Mouse (Mus musculus): ENCODE measurements at regions not wholly inside any gene's neighbourhood (a gene's known extent, or its start where the extent isn't known, plus 50 kb on each side); places are given as distances from the start of the nearest gene placed in this dataset.

DNA sequence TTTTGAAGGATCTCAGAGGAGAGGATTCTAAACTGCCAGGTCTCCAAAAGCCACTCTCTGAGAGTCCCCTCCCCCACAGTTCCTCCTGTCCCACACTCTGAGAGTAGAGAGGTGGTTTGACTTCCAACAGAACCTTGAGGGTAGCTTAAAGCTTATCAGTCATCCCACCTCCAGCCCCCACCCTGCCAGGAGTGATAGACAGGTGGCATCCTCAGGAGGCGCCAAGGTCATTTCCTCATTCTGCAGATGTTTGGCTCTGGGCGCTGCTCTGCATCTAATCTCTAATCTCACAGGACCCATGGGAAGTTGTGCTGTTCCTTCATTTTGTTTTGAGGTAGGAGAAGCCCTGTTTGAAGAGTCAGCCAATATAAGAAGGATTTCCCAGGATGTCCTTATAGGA, 96.2 kb downstream of the Hes1 start:
- no peak for DNase-seq (ENCODE audit: low spot score)

- no peak for DNase-seq (ENCODE audit: low spot score)
Measured at GRCm38 (mm10) chr16:30163303-30163702, 99.1 kb downstream of the Hes1 start.

GRCm38 (mm10) chr16:30165667-30166180, 101.5 kb downstream of the Hes1 start:
- no peak for DNase-seq (ENCODE audit: low spot score)

DNA sequence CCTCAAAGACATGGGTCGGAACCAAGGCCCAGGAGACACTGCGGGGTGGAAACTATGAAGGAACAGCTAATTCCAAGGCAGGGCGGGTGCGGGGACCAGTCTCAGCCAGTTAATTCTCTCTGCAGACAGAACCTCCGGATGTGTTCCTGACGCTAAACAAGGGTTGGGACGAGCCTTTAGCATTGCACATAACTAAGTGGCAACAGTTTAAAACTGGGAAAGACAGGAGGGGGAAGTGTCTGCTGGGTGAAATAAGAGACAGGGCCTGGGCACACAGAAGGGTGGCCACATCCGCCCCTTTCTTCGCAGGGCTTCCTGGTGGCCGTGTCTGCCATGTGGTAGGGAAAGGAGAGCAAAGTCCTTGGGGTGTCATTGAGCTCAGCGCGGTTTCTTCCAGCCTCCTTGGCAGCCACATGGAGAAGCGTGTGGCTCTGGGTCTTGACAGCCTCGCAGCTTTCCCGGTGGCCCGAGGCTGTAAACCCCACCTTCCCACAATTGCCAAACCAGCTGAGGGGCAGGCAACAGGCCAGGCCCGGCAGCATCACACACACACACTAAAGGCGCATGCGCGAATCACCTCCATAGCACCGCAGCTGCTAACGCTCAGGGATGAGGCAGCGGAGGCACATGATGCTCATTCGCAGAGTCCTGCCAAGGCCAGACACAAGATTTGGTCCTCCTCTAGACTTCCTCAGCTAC, 95.8 kb downstream of the Cpn2 start:
- DNase-seq (ENCODE audit: low spot score): no peak

DNA sequence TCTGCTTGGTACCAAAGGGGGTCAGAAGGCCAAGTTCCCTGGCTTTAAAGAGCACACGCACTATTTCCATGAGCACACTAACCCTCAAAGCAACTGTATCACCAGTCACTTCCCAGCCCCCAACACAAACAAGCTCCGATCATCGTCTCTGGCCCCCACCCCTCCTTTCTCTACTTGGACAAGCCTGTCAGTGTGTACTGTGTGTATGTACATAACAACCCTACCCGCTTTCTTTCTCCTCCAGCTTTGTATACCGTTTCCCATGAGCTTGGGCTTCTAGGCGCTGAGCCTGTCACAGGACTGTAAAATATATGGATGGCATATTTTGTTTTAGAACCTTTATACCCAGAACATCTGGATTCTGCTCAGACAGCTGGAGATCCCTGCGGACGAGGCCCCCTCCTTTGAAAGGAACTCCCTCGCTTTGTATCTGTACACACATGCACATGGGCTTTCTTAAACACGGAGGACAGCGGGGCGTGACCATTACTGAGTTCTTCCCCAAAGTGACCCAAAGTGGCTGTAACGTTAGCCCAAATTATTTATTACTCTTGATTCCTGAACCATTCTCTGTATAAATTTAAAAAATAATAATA, 95.1 kb downstream of the Cpn2 start:
- no peak for DNase-seq (ENCODE audit: low spot score)

DNA sequence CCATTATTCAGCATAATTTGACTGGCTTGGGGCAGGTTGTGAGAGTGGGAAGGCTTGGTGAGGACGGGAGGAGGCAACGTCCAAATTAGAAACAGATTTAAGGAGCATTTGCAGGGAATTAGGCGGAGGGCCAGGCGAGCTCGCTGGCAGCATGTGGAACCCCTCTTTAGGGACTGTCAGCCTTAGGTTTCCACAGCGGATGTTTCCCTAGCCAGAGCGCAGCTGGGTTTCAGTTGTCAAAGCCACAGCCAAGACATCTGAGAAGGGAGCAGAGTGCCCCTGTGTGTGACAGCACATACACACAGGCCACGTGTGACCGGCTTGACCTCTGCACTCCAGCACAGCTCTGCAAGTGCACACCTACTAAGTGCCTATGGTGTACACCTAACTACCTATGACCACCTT, 94.5 kb downstream of the Cpn2 start:
- DNase-seq (ENCODE audit: low spot score): no peak

GRCm38 (mm10) chr16:30173953-30174874, 93.1 kb downstream of the Cpn2 start:
- peak; percentile 49 for DNase-seq (ENCODE audit: low spot score)

DNA sequence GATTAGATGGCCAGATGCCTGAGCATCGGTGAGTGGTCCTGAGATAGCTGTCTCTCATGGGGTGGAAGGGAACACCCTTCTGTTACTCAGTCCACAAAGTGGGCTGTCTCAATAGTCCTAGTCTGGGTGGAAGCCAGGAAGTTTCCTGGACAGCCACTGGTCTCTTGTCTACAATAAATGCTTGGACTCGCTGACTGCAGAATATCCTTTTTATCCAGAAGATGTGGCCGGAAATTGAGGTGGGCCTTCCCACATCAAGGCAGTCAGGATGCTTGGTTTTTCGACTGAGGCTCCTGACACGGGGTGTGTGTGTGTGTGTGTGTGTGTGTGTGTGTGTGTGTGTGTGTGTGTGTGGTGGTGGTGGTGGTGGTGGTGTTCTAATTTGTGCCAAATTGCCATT, 91.0 kb downstream of the Cpn2 start:
- DNase-seq (ENCODE audit: low spot score): no peak

GRCm38 (mm10) chr16:30177769-30178168, 89.5 kb downstream of the Cpn2 start:
- no peak for DNase-seq (ENCODE audit: low spot score)

DNA sequence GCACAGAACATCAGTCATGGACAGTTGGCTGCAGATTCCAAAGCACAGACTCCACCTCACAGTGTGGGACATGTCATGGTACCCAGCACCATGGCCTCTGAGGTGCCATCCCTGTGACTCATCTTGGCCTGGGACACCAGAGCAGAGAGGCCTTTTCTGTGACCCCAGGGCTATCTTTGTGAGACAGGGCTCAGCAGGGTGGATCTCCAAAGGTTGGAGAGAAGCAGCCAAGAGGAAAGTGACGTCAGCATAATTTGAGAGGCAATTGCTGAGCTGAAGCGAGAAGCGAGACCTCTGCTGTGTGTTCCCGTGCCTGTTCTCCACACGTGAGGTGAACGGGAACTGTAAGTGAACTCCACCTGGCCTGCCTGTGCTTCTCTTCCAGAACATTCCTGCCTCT, 88.7 kb downstream of the Cpn2 start:
- DNase-seq (ENCODE audit: low spot score): peak; percentile 47

DNA sequence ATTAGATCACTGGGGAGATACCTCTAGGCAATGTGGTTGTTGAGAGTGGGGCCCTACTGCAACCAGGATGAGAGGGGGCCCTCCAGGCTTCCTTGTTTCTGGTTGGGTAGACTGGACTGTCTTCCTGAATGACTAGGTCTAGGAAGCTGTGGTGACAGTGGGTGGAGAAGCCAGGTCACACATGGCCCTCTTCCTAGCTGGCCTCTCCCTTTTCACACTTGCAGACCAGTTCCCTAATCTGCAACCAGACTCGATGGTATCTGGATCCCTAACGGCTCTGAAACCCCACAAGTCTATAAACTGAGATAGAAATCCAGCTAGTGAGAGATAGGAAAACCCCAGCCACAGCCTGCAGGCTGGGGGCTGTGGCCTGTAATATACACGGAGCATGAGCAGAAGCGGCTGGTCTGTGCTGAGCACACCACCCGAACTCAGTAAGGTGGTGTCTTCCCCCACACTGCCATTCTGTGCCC, 87.8 kb downstream of the Cpn2 start:
- no peak for DNase-seq (ENCODE audit: low spot score)

GRCm38 (mm10) chr16:30181116-30181515, 86.2 kb downstream of the Cpn2 start:
- no peak for DNase-seq (ENCODE audit: low spot score)

DNA sequence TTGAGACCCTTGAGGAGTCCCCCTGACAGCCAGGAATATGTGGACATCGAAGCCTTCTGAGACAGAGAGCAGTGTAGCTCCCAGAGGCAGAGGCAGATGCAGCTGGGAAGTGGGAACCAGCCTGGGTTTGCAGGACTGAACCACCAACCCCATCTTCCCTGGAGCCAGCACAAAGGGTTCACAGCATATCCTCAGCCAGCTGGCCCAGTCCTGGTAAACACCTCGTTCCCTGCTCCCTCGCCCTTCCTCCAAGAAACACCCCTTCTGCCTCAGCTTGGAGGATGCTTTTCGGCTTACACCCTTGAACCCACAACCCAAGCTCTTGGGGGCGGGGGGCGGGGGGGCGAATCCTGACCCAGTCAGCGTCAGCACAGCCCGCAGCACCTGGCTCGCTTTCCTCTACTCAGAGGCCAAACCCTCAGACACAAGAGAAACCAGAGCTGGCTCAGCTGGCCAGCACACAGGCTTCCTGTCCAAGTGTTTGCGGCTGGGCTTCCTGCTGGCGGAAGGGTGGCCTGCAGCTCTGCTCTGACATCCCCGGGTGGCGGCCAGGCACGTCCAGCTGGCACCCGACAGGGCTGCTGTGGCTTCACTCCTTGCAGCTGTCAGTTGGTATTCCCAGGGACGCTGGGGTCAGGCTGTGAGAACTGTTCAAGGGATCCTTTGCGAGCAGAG, 82.6 kb downstream of the Cpn2 start:
- no peak for DNase-seq (ENCODE audit: low spot score)

- no peak for DNase-seq (ENCODE audit: low spot score)
Measured at GRCm38 (mm10) chr16:30185707-30186106, 81.6 kb downstream of the Cpn2 start.

GRCm38 (mm10) chr16:30186201-30186700, 81.0 kb downstream of the Cpn2 start:
- DNase-seq (ENCODE audit: low spot score): no peak

GRCm38 (mm10) chr16:30186701-30187270, 80.5 kb downstream of the Cpn2 start:
- DNase-seq (ENCODE audit: low spot score): no peak

DNA sequence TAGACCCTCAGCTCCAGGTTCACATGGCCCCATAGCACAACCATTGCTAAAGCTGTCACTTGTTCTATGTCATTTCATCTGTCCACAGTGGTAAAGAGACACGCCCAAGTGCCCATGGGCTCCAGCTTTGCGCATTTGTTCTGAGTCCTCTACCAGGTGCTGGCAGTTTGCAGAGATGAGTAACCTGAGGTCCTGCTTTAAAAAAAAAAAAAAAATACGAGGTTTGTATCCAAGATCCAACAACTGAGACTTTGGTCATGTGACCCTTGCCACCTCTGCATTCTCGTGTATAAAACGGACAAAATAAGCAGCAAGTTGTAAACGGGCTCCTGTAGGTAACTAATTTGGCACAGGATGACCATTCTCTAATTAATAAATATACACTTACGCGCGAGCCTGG, 79.9 kb downstream of the Cpn2 start:
- DNase-seq (ENCODE audit: low spot score): no peak

DNA sequence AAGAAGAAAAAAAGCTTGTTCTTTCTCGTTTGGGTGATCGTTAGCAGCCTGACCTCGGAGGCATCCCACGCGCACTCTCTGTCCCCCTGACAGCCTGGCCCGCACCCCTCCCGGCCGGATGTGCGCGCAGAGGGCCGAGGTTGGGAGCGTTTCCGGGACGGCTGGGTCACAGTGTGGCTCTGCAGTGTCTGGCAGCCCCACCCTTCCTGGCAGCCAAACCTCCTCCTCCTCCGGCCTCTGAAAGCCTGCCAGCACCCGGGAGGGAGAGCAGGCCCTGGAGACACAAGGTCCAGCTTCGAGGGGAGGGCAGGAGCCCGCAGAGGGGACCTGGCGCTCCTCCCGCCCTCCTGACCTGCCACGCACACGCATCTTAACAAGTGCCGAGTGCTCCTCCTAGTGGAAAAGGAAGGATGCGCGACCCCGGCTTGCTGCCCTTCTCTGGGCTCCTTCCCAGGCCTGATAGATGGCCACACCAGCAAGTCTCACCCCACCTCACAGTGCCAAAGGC, 79.3 kb downstream of the Cpn2 start:
- peak; percentile 95 for DNase-seq (ENCODE audit: low spot score)

- DNase-seq (ENCODE audit: low spot score): no peak
Measured at GRCm38 (mm10) chr16:30188769-30189430, 78.4 kb downstream of the Cpn2 start.

DNA sequence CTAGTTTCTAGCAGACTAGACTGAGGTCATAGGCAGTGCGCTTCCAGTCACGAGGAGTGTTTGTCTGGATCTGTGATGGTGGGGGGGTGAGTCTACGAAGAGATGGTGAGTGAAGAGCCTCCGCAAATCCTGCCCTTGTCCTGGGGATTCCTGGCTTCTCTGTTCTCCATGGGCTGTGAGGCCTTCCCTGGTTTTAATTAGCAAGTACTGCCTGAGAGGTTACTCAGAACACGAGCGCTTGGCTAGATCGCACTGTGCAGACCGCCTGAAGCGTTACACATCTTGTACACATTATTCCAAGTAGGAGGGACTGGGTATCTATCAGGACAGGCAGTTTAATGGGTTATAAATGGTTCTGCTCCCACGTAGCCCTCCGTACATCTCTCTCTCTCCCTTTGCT, 76.9 kb downstream of the Cpn2 start:
- DNase-seq (ENCODE audit: low spot score): no peak

Measured in retina, embryonic 14.5 days (tissue).